Mouse (Mus musculus) embryonic facial prominence, embryonic 11.5 days (tissue): Measurements from ENCODE around the gene Ube3a. TPM values are rescaled to one million over a fixed set of nuclear protein-coding genes. Genes with fewer than 3 reads are reported as not detected.

Experiments
- ATAC-seq: fragments of 200-750 bp; cut with Nextera tagmentation; replicated peaks from 2 replicates; pipeline ENCODE4 v1.8.0; 2017; ENCODE audit warnings: low read depth; ENCODE audit not compliant: insufficient number of reproducible peaks, low FRiP score, low TSS enrichment
- DNase-seq: peaks from one replicate; pipeline ENCODE4 v3.0.0-alpha.2; 2015; ENCODE audit warnings: low spot score
- H3K27ac ChIP-seq: fragments of 300-500 bp; sonication (generic); replicated peaks from 2 replicates; pipeline ENCODE4 v1.5.1; 2014; ENCODE audit warnings: mild to moderate bottlenecking, low read depth, low read length, control low read depth
- H3K27me3 ChIP-seq: fragments of 300-500 bp; sonication (generic); 2 replicates; pipeline ENCODE4 v1.6.1; 2014; ENCODE audit warnings: mild to moderate bottlenecking, low read length, moderate library complexity, mixed read lengths; ENCODE audit not compliant: control insufficient read depth, insufficient read depth
- H3K36me3 ChIP-seq: fragments of 300-500 bp; sonication (generic); replicated peaks from 2 replicates; pipeline ENCODE4 v1.6.1; 2014; ENCODE audit warnings: low read depth, mild to moderate bottlenecking, low read length, moderate library complexity, mixed read lengths; ENCODE audit not compliant: control insufficient read depth, insufficient read depth
- H3K4me1 ChIP-seq: fragments of 300-500 bp; sonication (generic); 2 replicates; pipeline ENCODE4 v1.6.1; 2014; ENCODE audit warnings: low read length, mixed read lengths; ENCODE audit not compliant: control insufficient read depth, insufficient read depth
- H3K4me2 ChIP-seq: fragments of 300-500 bp; sonication (generic); 2 replicates; pipeline ENCODE4 v1.6.1; 2014; ENCODE audit warnings: low read depth, mild to moderate bottlenecking, control low read depth, low read length, moderate library complexity
- H3K4me3 ChIP-seq: fragments of 300-500 bp; sonication (generic); 2 replicates; pipeline ENCODE4 v1.5.1; 2014; ENCODE audit warnings: low read depth, low read length, control low read depth
- H3K9ac ChIP-seq: fragments of 300-500 bp; sonication (generic); replicated peaks from 2 replicates; pipeline ENCODE4 v1.6.1; 2014; ENCODE audit warnings: mild to moderate bottlenecking, control low read depth, low read length
- H3K9me3 ChIP-seq: fragments of 300-500 bp; sonication (generic); replicated peaks from 2 replicates; pipeline ENCODE4 v1.6.1; 2016; ENCODE audit warnings: mild to moderate bottlenecking, low read length, inconsistent platforms, mixed read lengths; ENCODE audit not compliant: control insufficient read depth
- WGBS: fragments of 180-500 bp; shearing (Covaris S2); extraction: QIAGEN DNeasy Blood & Tissue Kit; methylation state at CpG from one replicate; pipeline ENCODE4 v1.1.7; 2014; 5-methylcytosine and 5-hydroxymethylcytosine counted together
- polyA plus RNA-seq: library from polyadenylated mRNA; unstranded; fragments of >200 nt; fragmentation: Nextera tagmentation; extraction: Ambion mirVana; gene quantifications from 2 replicates; pipeline ENCODE4 v1.2.1, GENCODE M21; 2014

The Ube3a gene
- polyA plus RNA-seq, 1 experiment from 2014 or later, result 141 TPM

GRCm38 (mm10) chr7:59322759-59323158 is 94.2 kb downstream of the Ube3a start:
- no peak overlapping the region for H3K4me3 ChIP-seq
- WGBS, result 87% methylated on average over 1 of the region's 1 CpGs

More at GRCm38 (mm10) chr7:59322759-59323158, 94.2 kb downstream of the Ube3a start:
- H3K4me1 ChIP-seq, result no peaks in the 10 kb centered on the region
- no peaks in the 10 kb centered on the region for H3K27me3 ChIP-seq
- H3K9ac ChIP-seq, result no peak overlapping the region
- H3K4me2 ChIP-seq, result no peak overlapping the region
- no peaks in the 10 kb centered on the region for H3K9me3 ChIP-seq
- no peak for DNase-seq
- H3K36me3 ChIP-seq, result no peaks in the 10 kb centered on the region
- H3K27ac ChIP-seq, result no peak overlapping the region
- no peak for ATAC-seq
